Mouse (Mus musculus) midbrain, embryonic 13.5 days (tissue): ENCODE data around the gene Exosc8. TPM values are rescaled to one million over a fixed set of nuclear protein-coding genes. Genes with fewer than 3 reads are reported as not detected.
"Not testable (repeated sequence)": the region's sequence is repeated elsewhere in the genome, so short reads cannot be mapped to it uniquely, and the experiment has no call there.

Experiments used
- ATAC-seq: fragments of 200-750 bp; cut with Nextera tagmentation; 2 replicates; pipeline ENCODE4 v1.8.0; 2017; ENCODE audit warnings: mild to moderate bottlenecking, moderate TSS enrichment, moderate library complexity
- H3K27ac ChIP-seq: fragments of 300-500 bp; sonication (generic); 2 replicates; pipeline ENCODE4 v1.5.1; 2015; ENCODE audit warnings: inconsistent platforms, mild to moderate bottlenecking, moderate library complexity
- H3K27me3 ChIP-seq: fragments of 300-500 bp; sonication (generic); 2 replicates; pipeline ENCODE4 v1.6.1; 2015; ENCODE audit warnings: mild to moderate bottlenecking, inconsistent platforms
- H3K36me3 ChIP-seq: fragments of 300-500 bp; sonication (generic); 2 replicates; pipeline ENCODE4 v1.6.1; 2015; ENCODE audit warnings: mild to moderate bottlenecking, inconsistent platforms
- H3K4me1 ChIP-seq: fragments of 300-500 bp; sonication (generic); replicated peaks from 2 replicates; pipeline ENCODE4 v1.6.1; 2015; ENCODE audit warnings: inconsistent platforms
- H3K4me2 ChIP-seq: fragments of 300-500 bp; sonication (generic); replicated peaks from 2 replicates; pipeline ENCODE4 v1.6.1; 2015; ENCODE audit warnings: moderate library complexity, mild to moderate bottlenecking, inconsistent platforms
- H3K4me3 ChIP-seq: fragments of 300-500 bp; sonication (generic); replicated peaks from 2 replicates; pipeline ENCODE4 v1.5.1; 2015; ENCODE audit warnings: mild to moderate bottlenecking, inconsistent platforms
- H3K9ac ChIP-seq: fragments of 300-500 bp; sonication (generic); replicated peaks from 2 replicates; pipeline ENCODE4 v1.6.1; 2015; ENCODE audit warnings: mild to moderate bottlenecking, inconsistent platforms
- H3K9me3 ChIP-seq: fragments of 300-500 bp; sonication (generic); 2 replicates; pipeline ENCODE4 v1.6.1; 2016; ENCODE audit warnings: mild to moderate bottlenecking, inconsistent platforms
- WGBS: fragments of 180-500 bp; shearing (Covaris S2); methylation state at CpG from one replicate; pipeline ENCODE4 v1.1.7; 2015; 5-methylcytosine and 5-hydroxymethylcytosine counted together
- polyA plus RNA-seq: library from polyadenylated mRNA; unstranded; fragments of >200 nt; fragmentation: Nextera tagmentation; extraction: Ambion mirVana; gene quantifications from 2 replicates; pipeline ENCODE4 v1.2.1, GENCODE M21; 2015

Gene Exosc8
- polyA plus RNA-seq: 80.9 and 87.2 TPM in 2 replicates

DNA sequence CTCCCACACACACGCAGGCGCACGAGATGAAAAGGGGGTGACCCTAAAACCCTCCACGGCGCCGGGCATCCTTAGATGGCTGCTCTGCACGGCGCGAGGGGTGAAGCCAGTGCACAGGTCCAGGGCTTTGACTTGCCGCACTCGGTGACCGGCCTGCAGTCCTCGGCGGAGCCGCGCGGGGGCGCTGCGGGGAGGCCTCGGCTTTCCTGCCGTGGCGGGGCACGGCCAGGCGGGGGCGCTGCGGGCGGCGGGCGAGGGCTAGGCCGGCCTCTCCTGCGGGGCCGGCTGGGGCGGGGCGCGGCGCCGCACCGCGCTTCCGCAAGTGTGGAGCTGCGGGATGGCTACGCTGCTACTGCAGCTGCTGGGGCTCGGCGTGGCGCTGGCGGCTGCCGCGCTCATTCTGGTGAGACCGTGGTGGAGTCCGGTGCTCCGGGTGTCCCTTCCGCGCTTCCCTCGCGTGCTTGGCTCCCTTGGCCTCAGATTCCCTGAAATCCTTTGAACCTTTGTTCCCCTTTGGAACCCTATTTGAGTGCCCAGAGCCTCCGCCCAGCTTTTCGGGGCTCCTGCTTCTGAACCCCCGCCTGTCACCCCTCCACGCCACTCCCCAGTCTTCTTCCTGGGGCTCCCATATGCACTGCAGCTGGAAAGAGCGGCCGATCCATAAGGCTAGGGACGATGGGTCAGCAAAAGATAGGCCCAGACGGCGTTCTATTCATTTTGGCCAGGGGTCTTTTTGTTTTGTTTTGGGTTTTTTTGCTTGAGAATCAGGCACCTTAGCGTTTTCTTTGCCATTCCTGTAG, at the start of gene Exosc8, which contains the start of gene Alg5:
Exosc8 (minus strand) TSS at position 147 of the 800 bp plus-strand sequence.
Alg5 (plus strand) TSS at position 293 of the 800 bp plus-strand sequence.
- Histone ChIP-seq H3K27ac (peak within 1 kb of the TSS; percentile 99), H3K4me3 (peak within 1 kb of the TSS; percentile 70)
- ATAC-seq: peak; percentile 96

DNA sequence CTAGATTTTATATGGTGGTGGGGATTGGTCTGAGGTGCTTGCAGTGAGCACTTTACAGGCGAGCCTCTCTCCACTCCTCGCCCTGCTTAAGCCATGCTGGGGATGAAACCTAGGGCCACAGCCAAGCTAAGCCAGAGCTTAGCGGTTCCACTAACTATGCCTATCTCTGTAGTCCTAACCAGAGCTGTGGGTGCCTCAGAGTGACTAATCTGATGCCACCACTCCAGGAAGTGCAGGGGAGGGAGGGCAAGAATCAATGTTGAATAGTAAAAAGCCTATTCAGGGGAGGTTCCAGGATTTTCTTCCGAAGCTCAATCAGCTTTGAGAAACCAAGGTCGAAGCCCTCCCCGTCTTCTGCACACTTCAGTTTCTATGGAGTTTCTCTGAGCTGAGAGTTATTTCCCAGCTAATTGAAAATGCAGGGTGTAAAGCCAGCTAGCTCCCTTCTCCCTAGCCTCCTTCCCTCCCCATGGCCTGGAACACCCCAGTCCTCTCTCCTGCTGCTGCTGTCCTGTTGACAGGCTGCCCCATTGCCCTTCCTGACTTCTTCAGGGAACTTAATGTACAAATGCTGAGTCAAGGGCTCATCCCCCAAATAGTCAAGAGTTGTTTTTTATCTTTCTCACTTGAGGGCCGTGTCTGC, 40.9 kb upstream of the Exosc8 start:
- Histone ChIP-seq H3K9me3 (peaks cover 3% of the 10 kb centered on the region; the same call in 1 of the 2 replicates), H3K4me3 (no peak overlapping the region), H3K4me2 (no peak overlapping the region), H3K9ac (no peak overlapping the region), H3K4me1 (no peaks in the 10 kb centered on the region), H3K36me3 (no peaks in the 10 kb centered on the region), H3K27ac (no peak overlapping the region), H3K27me3 (no peaks in the 10 kb centered on the region)
- ATAC-seq: no peak
- WGBS: 67% methylated on average over 7 of the region's 7 CpGs

More for the DNA sequence above, at the start of gene Exosc8, which contains the start of gene Alg5:
- H3K9ac ChIP-seq: peak within 1 kb of the TSS; percentile 91
- peaks cover 15% of the 10 kb centered on the region for H3K4me1 ChIP-seq
- under 1% methylated on average over 51 of the region's 65 CpGs for WGBS
- no peaks in the 10 kb centered on the region for H3K27me3 ChIP-seq
- no peaks in the 10 kb centered on the region for H3K9me3 ChIP-seq
- peaks cover 39% of the 10 kb centered on the region for H3K36me3 ChIP-seq
- H3K4me2 ChIP-seq: peak within 1 kb of the TSS; percentile 94

DNA sequence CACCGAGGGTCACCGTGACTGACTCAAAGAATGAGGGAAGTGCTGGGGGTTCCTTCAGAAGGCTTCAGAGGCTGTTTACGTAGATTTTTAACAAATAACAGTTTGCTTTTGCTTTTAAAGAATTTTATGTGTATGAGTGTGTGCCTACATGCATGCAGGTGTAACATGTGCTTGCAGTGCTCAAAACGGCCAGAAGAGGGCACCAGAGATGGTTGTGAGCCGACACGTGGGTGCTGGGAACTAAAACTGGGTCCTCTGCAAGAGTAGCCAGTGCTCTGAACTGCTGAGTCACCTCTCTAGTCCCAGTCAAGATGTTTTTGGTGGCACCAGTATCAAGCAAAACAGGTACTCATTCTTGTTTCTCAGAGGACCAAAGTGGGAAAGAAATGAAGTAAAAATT, 38.4 kb upstream of the Exosc8 start:
- Histone ChIP-seq H3K9me3 (peaks cover 3% of the 10 kb centered on the region; the same call in 1 of the 2 replicates), H3K4me2 (no peak overlapping the region), H3K27me3 (no peaks in the 10 kb centered on the region), H3K36me3 (no peaks in the 10 kb centered on the region), H3K4me3 (no peak overlapping the region), H3K4me1 (0 out of 2 replicates have a peak, but pooled peaks cover 6% of the 10 kb centered on the region), H3K9ac (no peak overlapping the region), H3K27ac (no peak overlapping the region)
- ATAC-seq: no peak
- WGBS: 84% methylated on average over 6 of the region's 6 CpGs

DNA sequence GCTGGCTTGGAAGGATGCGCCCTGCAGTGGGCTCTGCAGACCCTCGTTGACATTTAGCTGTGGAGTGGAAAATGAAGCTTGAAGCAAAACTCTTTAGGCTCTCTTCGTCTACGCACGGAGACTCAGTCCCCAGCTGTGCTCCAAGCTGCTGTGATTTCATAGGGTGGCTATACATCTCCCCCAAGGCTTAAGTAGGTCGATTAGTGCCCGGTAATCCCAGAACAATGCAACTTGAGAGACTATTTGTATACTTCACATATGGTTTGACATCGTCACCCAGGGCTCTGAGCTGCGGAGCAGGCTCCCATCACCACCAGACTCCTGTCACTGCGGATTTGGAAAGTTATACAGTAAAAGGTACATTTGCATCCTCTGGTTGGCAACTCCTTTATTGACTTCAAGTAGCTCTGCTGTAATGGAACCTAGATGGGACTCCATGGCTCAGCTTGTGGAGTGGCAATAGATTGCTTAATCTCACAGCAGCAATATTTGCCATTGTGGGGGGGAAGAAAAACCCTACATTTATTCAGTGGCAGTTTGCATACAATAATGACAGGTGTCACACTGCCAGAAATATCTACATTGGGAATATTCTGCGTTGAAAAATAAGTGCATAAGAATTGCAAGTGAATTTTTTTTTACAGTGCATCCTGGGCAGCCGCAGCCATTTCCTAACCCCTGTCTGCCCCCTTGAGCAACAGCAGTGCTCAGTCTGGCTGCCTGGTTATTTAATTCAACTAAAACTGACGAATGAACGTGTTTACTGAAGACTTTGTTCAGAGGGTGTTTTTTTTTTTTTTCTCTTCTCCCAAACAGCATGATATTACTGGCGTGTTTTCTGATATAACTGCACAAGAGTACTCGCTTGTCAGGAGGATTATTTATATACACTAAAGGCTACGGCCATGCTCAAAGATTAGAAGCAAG, 34.4 kb upstream of the Exosc8 start:
- no peak overlapping the region for H3K4me2 ChIP-seq
- H3K36me3 ChIP-seq: no peaks in the 10 kb centered on the region
- no peaks in the 10 kb centered on the region for H3K27me3 ChIP-seq
- 0 out of 2 replicates have a peak, but pooled peaks cover 6% of the 10 kb centered on the region for H3K4me1 ChIP-seq
- ATAC-seq: no peak
- no peak overlapping the region for H3K4me3 ChIP-seq
- H3K27ac ChIP-seq: no peak overlapping the region
- no peak overlapping the region for H3K9ac ChIP-seq
- peaks cover 3% of the 10 kb centered on the region; the same call in 1 of the 2 replicates for H3K9me3 ChIP-seq
- WGBS: 56% methylated on average over 17 of the region's 17 CpGs

DNA sequence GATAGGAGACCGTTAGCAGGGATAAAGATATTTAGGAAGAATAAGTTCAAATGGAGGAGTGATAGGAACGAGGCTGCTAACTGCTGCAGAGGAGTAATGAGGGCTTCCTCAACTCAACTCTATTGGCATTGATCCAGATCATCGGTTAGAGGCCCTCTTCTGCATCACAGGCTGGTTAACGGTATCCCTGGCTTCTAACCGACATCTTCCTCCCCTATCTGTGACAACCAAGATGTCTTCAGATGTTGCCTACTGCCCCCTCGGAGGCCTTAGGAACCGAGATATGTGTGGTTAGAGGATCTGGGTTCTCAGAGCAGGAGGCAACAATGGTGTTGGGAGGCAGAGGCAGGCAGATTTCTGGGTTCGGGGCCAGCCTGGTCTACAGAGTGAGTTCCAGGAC, 33.4 kb upstream of the Exosc8 start:
- ATAC-seq: no peak
- WGBS: 95% methylated on average over 8 of the region's 8 CpGs
- no peaks in the 10 kb centered on the region for H3K27me3 ChIP-seq

DNA sequence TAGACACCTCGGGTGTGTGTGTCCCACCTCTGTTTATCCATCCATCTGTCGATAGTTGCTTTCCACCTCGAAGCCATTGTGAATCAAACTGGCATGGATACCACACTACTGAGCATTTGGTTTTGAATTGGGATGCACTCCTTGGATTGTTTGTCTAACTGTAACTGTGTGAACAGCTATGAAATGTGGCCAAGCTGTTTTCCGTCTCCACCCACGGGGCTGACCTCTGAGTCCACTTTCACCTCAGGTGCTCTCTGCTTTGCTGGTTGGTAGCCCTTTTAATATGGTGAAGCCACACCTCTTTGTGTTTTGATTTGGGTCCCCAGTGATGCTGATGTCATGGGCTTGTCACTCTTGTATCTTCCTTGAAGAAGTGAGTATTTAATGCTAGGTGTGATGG, 31.6 kb upstream of the Exosc8 start:
- 90% methylated on average over 5 of the region's 5 CpGs for WGBS
- Histone ChIP-seq H3K4me2 (no peak overlapping the region), H3K9me3 (no peaks in the 10 kb centered on the region), H3K36me3 (no peaks in the 10 kb centered on the region), H3K4me3 (no peak overlapping the region), H3K27me3 (no peaks in the 10 kb centered on the region), H3K27ac (no peak overlapping the region), H3K9ac (no peak overlapping the region), H3K4me1 (0 out of 2 replicates have a peak, but pooled peaks cover 6% of the 10 kb centered on the region)
- no peak for ATAC-seq

More for the DNA sequence above, 33.4 kb upstream of the Exosc8 start:
- H3K36me3 ChIP-seq: no peaks in the 10 kb centered on the region
- no peak overlapping the region for H3K27ac ChIP-seq
- peaks cover under 1% of the 10 kb centered on the region; the same call in 1 of the 2 replicates for H3K9me3 ChIP-seq
- H3K4me2 ChIP-seq: no peak overlapping the region
- H3K9ac ChIP-seq: no peak overlapping the region
- H3K4me1 ChIP-seq: 0 out of 2 replicates have a peak, but pooled peaks cover 6% of the 10 kb centered on the region
- no peak overlapping the region for H3K4me3 ChIP-seq

DNA sequence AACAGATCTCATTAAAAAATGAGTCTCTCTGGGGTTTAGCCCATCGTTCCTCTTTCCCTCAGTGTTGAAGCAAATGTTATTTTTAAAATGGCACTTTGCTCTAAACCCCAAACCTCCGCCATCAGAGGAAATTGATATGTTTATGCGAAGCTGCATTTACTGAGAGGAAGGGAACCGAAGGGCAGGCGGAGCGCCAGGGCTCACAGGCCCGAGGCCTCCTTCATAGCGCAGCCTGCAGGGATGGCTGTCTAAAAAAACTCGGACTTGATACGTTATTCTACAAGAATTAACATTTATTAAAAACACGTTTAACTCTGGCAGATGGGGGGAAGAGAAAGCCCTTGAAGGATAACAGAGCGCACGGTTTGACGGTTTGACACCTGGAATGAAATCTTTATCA, 30.8 kb upstream of the Exosc8 start:
- no peak overlapping the region for H3K9ac ChIP-seq
- no peaks in the 10 kb centered on the region for H3K9me3 ChIP-seq
- H3K27ac ChIP-seq: no peak overlapping the region
- no peak for ATAC-seq
- H3K27me3 ChIP-seq: no peaks in the 10 kb centered on the region
- H3K4me2 ChIP-seq: no peak overlapping the region
- 86% methylated on average over 14 of the region's 14 CpGs for WGBS
- H3K4me3 ChIP-seq: no peak overlapping the region
- H3K4me1 ChIP-seq: 0 out of 2 replicates have a peak, but pooled peaks cover 6% of the 10 kb centered on the region
- H3K36me3 ChIP-seq: no peaks in the 10 kb centered on the region

DNA sequence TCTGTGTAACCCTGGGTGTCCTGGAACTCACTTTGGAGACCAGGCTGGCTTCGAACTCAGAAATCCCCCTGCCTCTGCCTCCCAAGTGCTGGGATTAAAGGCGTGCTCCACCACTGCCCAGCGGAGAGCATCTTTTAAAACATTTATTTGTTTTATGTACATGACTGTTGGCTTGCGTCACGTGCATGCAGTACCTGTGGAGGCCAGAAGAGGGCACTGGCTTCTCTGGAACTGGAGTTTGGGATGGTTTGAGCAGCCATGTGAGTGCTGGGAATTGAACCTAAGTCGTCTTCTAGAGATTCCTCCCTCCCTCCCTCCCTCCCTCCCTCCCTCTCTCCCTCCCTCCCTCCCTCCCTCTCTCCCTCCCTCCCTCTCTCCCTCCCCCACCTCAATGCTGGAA, 30.3 kb upstream of the Exosc8 start:
- not testable (repeated sequence) for H3K9ac ChIP-seq, H3K4me3 ChIP-seq, H3K4me2 ChIP-seq, H3K27me3 ChIP-seq, H3K27ac ChIP-seq, ATAC-seq, H3K36me3 ChIP-seq, H3K9me3 ChIP-seq, H3K4me1 ChIP-seq
- WGBS: 90% methylated on average over 6 of the region's 6 CpGs

DNA sequence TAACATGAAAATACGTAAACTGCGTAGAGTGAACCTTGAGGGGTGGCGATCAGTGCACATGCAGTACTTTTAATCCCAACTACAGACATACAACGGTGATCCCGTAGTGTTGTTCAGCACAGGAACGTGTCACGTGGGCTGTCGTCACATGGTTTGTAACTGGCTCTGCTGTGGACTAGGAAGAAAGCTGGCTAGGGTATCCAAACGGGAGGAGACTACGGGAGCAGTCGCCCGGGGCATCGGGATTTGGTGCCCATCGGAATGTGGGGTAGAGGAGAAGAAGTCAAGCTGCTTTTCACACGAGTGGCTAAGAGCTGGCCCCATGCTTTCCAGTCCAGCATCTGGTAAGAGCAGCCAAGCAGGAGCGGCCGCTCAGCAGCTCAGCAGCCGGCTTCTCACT, 29.2 kb upstream of the Exosc8 start:
- no peak overlapping the region for H3K27ac ChIP-seq
- H3K9me3 ChIP-seq: no peaks in the 10 kb centered on the region
- no peaks in the 10 kb centered on the region for H3K36me3 ChIP-seq
- H3K4me1 ChIP-seq: 0 out of 2 replicates have a peak, but pooled peaks cover 4% of the 10 kb centered on the region
- peak overlapping the region; percentile 41 for H3K4me2 ChIP-seq
- H3K9ac ChIP-seq: no peak overlapping the region
- 58% methylated on average over 18 of the region's 18 CpGs for WGBS
- peak; percentile 79 for ATAC-seq
- H3K4me3 ChIP-seq: peak overlapping the region; percentile 22
- H3K27me3 ChIP-seq: no peaks in the 10 kb centered on the region

DNA sequence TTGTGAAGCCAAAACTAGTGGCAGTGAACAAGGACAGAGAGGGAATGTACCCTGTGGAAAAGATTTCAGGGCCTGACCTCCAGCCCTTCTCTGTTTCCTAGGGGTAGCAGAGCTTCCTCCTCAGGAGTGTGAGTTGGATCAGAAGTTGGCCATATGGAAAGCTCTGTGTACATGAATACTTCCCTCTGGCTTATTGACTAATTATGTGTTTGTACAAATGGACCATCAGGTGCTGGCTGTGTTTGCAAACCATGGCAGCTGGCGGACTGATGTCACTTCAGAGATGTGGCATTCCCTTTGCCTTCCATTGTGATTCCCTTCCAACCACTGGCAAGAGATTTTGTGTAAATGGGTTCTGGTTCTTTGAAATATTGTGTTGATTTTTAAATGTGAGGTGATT, 26.1 kb upstream of the Exosc8 start:
- Histone ChIP-seq H3K9me3 (no peaks in the 10 kb centered on the region), H3K4me1 (peaks cover 7% of the 10 kb centered on the region), H3K27me3 (peaks cover 11% of the 10 kb centered on the region), H3K4me3 (no peak overlapping the region), H3K9ac (no peak overlapping the region), H3K4me2 (no peak overlapping the region), H3K27ac (no peak overlapping the region), H3K36me3 (no peaks in the 10 kb centered on the region)
- 89% methylated on average over 1 of the region's 1 CpGs for WGBS
- ATAC-seq: no peak

DNA sequence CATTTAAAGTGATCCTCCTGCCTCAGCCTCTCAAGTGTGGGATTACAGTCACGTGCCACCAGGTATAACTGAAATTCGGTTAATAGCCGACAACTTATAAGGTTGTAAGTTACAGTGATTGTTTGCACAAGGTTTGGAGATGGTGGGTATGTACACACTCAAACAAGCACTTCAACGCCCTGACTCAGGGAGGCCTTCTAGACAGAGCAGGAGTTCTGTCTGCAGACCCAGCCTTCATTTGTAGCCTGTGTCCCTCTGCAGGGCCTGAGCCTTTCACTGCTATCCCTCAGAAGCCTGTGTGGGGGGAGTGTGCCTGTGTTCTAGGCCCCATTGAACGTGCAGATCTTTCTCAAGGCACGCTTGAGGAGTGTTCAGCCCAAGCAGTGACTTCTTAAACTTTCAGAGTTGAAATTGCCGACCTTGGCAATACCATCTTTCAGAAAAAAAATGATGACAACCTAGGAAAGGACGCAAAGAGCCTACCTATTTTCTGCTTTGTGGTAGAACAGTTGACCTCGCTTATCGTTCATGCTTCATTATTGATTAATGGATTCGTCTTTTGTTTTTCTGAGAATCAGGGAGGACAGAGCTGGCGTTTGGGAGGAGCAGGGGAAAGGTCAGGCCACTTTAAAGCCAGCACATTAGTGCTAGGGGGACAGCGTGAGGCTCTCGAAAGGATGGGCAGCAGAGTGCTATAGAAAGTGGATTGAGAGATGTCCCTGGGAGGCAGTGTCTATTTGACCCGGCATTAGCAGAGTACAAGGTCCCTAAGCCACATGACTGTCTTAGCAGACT, 25.3 kb upstream of the Exosc8 start:
- WGBS: 52% methylated on average over 15 of the region's 15 CpGs
- H3K4me1 ChIP-seq: peaks cover 14% of the 10 kb centered on the region
- H3K36me3 ChIP-seq: no peaks in the 10 kb centered on the region
- H3K27me3 ChIP-seq: peaks cover 19% of the 10 kb centered on the region
- no peak overlapping the region for H3K4me3 ChIP-seq
- H3K9me3 ChIP-seq: no peaks in the 10 kb centered on the region
- H3K27ac ChIP-seq: no peak overlapping the region
- ATAC-seq: no peak
- no peak overlapping the region for H3K4me2 ChIP-seq
- H3K9ac ChIP-seq: no peak overlapping the region
